Mouse (Mus musculus): ENCODE data around the gene Ddn.

Gene Ddn

GRCm38 (mm10) chr15:98830736-98831683, 21.7 kb upstream of the Ddn start, which contains the start of gene Prkag1:
TSS of gene Prkag1 (minus strand) at chr15:98831521.
- DNase-seq = peak; percentile 99

- DNase-seq = no peak
Measured at GRCm38 (mm10) chr15:98827611-98828011, 18.3 kb upstream of the Ddn start.

- DNase-seq = peak; percentile 34
Measured at GRCm38 (mm10) chr15:98823434-98823833, 14.1 kb upstream of the Ddn start.

GRCm38 (mm10) chr15:98822147-98822546, 12.9 kb upstream of the Ddn start:
- DNase-seq = no peak

DNA sequence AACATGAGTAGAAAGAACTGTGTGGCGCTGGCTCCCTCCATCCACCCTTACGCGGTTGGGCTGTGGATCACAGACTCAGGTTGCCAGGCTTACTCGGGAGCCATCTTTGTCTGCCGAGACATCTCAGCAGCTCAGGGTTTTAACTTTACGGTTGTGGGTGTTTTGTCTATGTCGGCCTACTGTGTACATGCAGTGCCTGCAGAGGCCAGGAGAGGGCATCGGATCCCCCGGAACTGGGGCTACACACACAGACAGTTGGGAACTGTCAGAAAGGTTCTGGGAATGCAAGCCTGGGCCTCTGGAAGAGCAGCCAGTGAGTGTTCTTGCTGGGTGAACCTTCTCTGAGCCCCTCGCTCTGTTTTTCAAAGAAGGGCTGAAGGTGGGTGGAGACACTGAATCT, 12.1 kb upstream of the Ddn start:
- DNase-seq = peak; percentile 60

DNA sequence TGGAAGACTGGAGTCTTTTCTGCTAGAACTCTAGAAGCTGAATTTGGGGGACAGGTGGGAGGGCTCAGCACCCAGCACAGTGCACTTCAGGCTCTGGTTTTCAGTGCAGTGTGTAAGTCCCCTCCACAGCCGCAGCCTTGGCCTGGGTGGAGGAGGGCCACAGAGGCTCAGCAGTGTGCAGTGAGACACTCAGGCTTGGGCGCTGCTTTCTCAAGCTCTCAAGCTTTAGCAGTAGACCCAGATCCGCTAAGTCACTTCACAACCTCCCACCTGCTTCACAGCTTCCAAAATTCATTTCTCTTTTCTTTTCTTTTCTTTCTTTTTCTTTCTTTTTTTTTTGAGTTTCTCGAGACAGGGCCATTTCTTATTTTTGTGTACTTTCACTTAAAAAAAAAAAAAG, 11.6 kb upstream of the Ddn start:
- DNase-seq = no peak

DNA sequence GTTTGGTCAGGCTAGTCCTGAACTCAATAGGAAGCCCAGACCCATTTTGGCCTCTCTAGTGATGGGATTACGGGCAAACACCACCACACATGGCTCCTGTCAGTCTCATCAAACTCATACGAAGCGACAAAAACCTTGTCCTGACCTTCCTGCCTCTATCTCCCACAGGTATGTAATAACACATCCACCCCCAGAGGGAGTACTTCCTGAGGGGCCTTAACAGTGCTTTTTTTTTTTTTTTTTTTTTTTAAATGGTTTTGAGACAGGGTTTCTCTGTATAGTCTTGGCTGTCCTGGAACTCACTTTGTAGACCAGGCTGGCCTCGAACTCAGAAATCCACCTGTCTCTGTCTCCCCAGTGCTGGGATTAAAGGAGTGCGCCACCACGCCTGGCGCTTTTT, 8.9 kb upstream of the Ddn start:
- no peak for DNase-seq

- no peak for DNase-seq
Measured at GRCm38 (mm10) chr15:98812741-98813424, 3.6 kb upstream of the Ddn start.

GRCm38 (mm10) chr15:98810212-98810611, 922 bp upstream of the Ddn start:
- DNase-seq = peak; percentile 22

- DNase-seq = no peak
Measured at GRCm38 (mm10) chr15:98808651-98809134, 597 bp downstream of the Ddn start.

GRCm38 (mm10) chr15:98807895-98808650, 1.2 kb downstream of the Ddn start:
- peak; percentile 78 for DNase-seq

GRCm38 (mm10) chr15:98806809-98807770, 2.2 kb downstream of the Ddn start:
- peak; percentile 39 for DNase-seq

GRCm38 (mm10) chr15:98806071-98806808, 3.0 kb downstream of the Ddn start:
- no peak for DNase-seq

- peak; percentile 55 for DNase-seq
Measured at GRCm38 (mm10) chr15:98805324-98806040, 3.8 kb downstream of the Ddn start.

GRCm38 (mm10) chr15:98804054-98804453, 5.2 kb downstream of the Ddn start:
- peak; percentile 84 for DNase-seq

DNA sequence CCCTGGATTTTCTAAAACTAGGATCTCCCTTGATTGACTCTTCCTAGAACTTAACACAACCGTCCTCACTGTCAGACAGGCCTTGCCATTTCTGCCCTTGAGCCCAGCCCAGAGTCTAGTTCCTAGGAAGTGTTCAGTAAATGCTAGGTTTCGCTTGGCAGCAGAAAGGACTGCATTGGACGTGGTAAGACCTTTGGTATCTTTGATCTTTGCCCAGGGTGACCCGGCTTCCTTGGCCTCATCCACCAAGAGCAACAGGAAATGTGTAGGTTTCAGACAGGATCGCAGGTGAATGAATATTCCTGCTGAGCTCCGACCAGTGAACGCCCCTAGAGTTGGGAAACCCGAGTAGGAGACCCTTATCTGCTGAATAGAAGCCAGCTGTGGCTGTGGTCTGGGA, 6.4 kb downstream of the Ddn start:
- no peak for DNase-seq

DNA sequence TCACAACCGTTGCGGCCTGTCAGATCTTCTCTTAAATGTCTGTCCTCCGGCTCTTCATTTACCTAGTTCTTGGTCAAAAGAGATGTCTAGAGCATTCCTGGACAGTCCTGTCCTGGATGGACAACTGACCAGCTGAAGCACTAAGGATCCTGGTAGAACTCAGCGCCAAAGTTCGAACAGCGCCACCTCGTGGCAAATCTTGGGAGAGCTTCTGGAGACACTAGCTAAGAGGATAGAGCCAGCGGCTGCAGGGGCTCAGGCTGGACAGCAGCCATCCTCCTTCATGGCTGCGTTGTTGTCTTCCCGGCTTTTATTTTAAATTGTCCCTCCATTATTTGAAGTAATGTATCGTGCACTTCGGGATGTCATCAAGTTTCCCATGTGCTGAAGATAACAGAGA, 9.9 kb downstream of the Ddn start:
- peak; percentile 75 for DNase-seq

- DNase-seq = no peak
Measured at GRCm38 (mm10) chr15:98798903-98799302, 10.4 kb downstream of the Ddn start.

DNA sequence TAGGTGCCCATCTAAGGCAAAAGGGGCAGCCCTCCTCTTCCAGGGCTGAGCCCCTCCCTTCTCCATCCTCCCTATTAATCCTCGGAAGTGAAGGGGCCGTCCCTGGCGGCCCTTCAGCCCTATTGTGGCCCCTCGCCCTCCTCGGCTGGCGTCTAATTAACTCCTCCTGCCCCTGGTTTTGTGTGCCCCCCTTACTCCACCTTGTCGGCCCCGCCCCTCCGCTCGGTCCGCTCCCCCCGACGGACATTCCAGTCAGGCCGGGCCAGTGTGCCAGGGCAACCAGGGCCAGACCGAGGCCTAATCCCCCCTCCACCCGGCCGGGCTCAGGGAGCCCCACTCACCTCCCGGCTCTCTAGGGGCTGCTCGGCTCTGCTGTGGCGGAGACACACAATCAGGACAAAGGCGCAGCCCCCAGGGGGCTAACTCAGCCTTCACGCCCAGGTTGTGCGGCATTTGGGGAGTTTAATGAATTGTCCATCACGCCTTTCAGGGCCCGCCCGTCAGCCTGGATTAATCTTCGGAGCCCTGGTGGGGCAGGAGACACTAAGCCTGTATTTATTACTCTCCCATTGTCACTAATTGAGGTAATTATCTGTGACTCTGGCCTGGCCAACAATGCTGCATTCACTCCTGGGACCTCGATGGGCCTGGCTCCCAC, 11.3 kb downstream of the Ddn start:
- no peak for DNase-seq
